Mouse (Mus musculus) forebrain, embryonic 12.5 days (tissue): ENCODE measurements around the gene Astn2. TPM values are rescaled to one million over a fixed set of nuclear protein-coding genes. Genes with fewer than 3 reads are reported as not detected.

ENCODE experiments used
- ATAC-seq: fragments of 200-750 bp; cut with Nextera tagmentation; 2 replicates; pipeline ENCODE4 v1.8.0; 2017; ENCODE audit warnings: moderate TSS enrichment; ENCODE audit not compliant: low FRiP score
- H3K27ac ChIP-seq: fragments of 300-500 bp; sonication (generic); 2 replicates; pipeline ENCODE4 v1.5.1; 2016; ENCODE audit warnings: mild to moderate bottlenecking
- H3K27me3 ChIP-seq: fragments of 300-500 bp; sonication (generic); 2 replicates; pipeline ENCODE4 v1.6.1; 2016; ENCODE audit warnings: mild to moderate bottlenecking
- H3K36me3 ChIP-seq: fragments of 300-500 bp; sonication (generic); replicated peaks from 2 replicates; pipeline ENCODE4 v1.6.1; 2016; ENCODE audit warnings: mild to moderate bottlenecking
- H3K4me1 ChIP-seq: fragments of 300-500 bp; sonication (generic); 2 replicates; pipeline ENCODE4 v1.6.1; 2016
- H3K4me2 ChIP-seq: fragments of 300-500 bp; sonication (generic); 2 replicates; pipeline ENCODE4 v1.6.1; 2016; ENCODE audit warnings: mild to moderate bottlenecking, moderate library complexity
- H3K4me3 ChIP-seq: fragments of 300-500 bp; sonication (generic); replicated peaks from 2 replicates; pipeline ENCODE4 v1.5.1; 2016; ENCODE audit warnings: mild to moderate bottlenecking
- H3K9ac ChIP-seq: fragments of 300-500 bp; sonication (generic); 2 replicates; pipeline ENCODE4 v1.6.1; 2016; ENCODE audit warnings: mild to moderate bottlenecking
- H3K9me3 ChIP-seq: fragments of 300-500 bp; sonication (generic); 2 replicates; pipeline ENCODE4 v1.6.1; 2016
- WGBS: fragments of 180-500 bp; shearing (Covaris S2); methylation state at CpG from one replicate; pipeline ENCODE4 v1.1.7; 2016; 5-methylcytosine and 5-hydroxymethylcytosine counted together
- polyA plus RNA-seq: library from polyadenylated mRNA; unstranded; fragments of >200 nt; fragmentation: Nextera tagmentation; extraction: Ambion mirVana; gene quantifications from 2 replicates; pipeline ENCODE4 v1.2.1, GENCODE M21; 2016

The Astn2 gene
- polyA plus RNA-seq, 1 experiment from 2014 or later: 1.9 TPM

DNA sequence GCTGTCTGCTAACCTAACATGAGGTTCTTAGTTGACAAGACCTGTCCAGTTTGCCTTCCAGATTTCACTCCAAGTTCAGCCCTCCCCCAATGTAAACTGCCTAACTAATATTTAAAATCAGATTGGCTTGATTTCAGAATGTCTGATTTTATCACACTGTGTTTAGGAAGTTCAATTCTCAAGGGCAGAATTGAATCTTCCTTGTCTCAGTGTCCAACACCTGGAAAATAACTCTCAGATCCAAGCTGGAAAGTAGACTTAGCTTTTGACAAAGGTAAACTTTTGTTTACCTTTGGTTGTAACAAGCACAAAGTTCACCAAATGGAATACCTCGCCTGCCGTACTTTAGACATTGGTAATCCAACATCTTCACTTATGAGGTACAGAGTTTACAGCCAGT, 1027.8 kb downstream of the Astn2 start:
- Histone ChIP-seq H3K9ac (no peak overlapping the region), H3K27me3 (no peaks in the 10 kb centered on the region), H3K4me2 (no peak overlapping the region), H3K27ac (no peak overlapping the region), H3K4me3 (no peak overlapping the region), H3K4me1 (no peaks in the 10 kb centered on the region), H3K36me3 (no peaks in the 10 kb centered on the region), H3K9me3 (no peaks in the 10 kb centered on the region)
- no peak for ATAC-seq
- WGBS: 90% methylated on average over 2 of the region's 2 CpGs

DNA sequence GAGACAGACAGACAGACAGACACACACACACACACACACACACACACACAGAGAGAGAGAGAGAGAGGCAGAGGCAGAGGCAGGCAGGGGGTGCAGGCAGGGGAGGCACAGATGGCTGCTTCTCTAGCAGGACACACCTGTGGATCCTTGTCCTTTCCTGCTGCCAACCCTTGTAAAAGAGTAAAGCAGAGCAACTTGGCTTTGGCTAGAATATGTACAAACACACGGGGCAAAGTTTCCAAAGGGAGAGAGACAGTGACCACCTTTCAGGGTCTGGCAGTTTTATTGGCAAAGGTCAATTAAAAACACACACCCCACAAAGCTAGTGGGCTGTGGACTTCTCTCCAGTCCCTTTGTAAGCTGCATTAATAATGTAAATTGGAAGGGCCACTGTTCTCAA, 1030.6 kb downstream of the Astn2 start:
- no peaks in the 10 kb centered on the region for H3K27me3 ChIP-seq

DNA sequence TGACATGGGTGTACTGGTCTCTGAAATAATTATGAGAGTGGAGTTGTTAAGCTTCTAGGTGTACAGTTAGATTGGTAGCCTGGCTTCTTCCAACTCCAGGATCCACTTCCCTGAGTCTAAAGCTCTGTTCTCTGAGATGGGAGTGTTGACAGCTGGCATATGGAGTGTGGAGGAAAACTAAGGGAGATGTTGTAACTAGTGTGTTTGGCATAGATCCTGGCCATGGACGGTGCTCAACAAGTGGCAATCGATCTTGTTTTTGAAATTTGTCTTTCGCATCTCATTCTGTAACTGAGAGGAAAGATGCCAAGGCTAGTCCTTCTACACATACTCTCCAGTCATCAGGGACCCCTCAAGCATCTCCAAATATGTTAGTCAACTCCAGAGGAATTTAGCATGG, 1031.7 kb downstream of the Astn2 start:
- WGBS: 94% methylated on average over 3 of the region's 3 CpGs
- H3K9me3 ChIP-seq: 0 out of 2 replicates have a peak, but pooled peaks cover 5% of the 10 kb centered on the region
- no peaks in the 10 kb centered on the region for H3K4me1 ChIP-seq
- no peak overlapping the region for H3K4me2 ChIP-seq
- ATAC-seq: no peak
- no peaks in the 10 kb centered on the region for H3K27me3 ChIP-seq
- no peak overlapping the region for H3K27ac ChIP-seq
- H3K9ac ChIP-seq: no peak overlapping the region
- no peaks in the 10 kb centered on the region for H3K36me3 ChIP-seq
- no peak overlapping the region for H3K4me3 ChIP-seq

More for the DNA sequence above, 1030.6 kb downstream of the Astn2 start:
- no peak for ATAC-seq
- Histone ChIP-seq H3K4me3 (no peak overlapping the region), H3K4me1 (no peaks in the 10 kb centered on the region), H3K4me2 (no peak overlapping the region), H3K36me3 (no peaks in the 10 kb centered on the region), H3K9me3 (0 out of 2 replicates have a peak, but pooled peaks cover 5% of the 10 kb centered on the region), H3K9ac (no peak overlapping the region), H3K27ac (no peak overlapping the region)
- WGBS: 50% methylated on average over 1 of the region's 1 CpGs

DNA sequence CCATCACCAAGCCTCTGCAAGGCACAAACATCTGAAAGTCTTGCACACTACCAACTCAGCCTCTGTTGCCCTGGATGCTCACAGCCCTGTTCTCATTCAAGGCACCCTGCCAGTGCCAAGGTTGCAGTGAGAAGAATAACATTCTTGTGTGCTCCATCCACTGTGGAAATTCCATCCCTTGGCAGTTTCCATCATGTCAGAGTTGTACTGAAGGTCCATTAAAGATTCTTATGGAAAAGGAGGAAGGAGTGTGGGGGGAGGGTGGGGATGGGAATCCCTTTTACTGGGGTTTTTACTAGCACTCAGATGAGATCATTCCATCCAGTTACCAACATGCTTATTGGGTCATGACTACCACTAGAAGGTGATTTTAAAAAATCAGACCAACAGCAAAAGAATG, 1037.3 kb downstream of the Astn2 start:
- no peaks in the 10 kb centered on the region for H3K27me3 ChIP-seq
- H3K9ac ChIP-seq: no peak overlapping the region
- H3K4me2 ChIP-seq: no peak overlapping the region
- H3K4me1 ChIP-seq: peaks cover 8% of the 10 kb centered on the region; the same call in 1 of the 2 replicates
- no peaks in the 10 kb centered on the region for H3K36me3 ChIP-seq
- H3K9me3 ChIP-seq: 0 out of 2 replicates have a peak, but pooled peaks cover 5% of the 10 kb centered on the region
- H3K27ac ChIP-seq: no peak overlapping the region
- H3K4me3 ChIP-seq: no peak overlapping the region
- no peak for ATAC-seq

DNA sequence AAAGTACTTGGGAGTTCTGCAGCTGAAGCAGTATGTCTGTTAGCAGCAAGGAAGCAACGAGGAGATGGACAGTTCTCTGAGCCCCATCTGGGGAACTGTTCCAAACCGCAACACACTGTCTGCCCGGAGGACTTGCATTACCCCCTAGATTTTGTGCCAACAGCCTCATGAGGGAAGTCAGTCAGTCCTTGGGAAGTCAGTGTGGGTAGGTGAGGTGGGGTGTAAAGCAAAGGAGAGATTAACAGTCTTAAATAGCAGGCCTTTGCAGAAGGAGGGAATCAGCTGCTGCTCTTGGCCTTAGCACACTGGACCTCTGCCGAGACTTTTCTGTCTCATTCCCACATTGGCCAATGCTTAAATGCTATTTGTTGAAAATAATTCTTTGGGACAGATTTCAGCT, 1049.8 kb downstream of the Astn2 start:
- Histone ChIP-seq H3K36me3 (peaks cover 6% of the 10 kb centered on the region; the same call in 1 of the 2 replicates), H3K4me1 (no peaks in the 10 kb centered on the region), H3K27me3 (no peaks in the 10 kb centered on the region), H3K9me3 (no peaks in the 10 kb centered on the region), H3K9ac (no peak overlapping the region), H3K27ac (no peak overlapping the region), H3K4me3 (no peak overlapping the region), H3K4me2 (no peak overlapping the region)
- WGBS: 57% methylated on average over 4 of the region's 4 CpGs
- no peak for ATAC-seq

DNA sequence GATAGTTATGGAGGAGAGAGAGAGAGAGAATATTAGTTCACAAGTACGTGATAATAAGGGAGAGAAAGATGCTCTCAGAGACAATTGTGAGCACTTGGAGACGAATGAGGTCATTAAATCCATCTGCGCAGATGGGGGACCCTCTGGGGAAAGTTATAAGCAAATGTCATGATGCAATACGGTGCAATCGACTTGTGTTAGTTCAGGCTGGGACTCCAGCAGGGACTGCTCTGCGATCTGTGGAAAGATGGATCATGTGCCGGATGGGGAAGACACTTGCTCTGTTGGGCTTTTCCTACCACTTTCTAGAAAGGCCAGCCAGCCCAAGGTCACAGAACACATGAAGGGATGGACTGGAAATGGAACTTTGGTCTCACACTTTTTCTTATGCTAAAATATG, 1053.9 kb downstream of the Astn2 start:
- Histone ChIP-seq H3K27ac (no peak overlapping the region), H3K9ac (no peak overlapping the region), H3K27me3 (no peaks in the 10 kb centered on the region), H3K36me3 (peaks cover 6% of the 10 kb centered on the region; the same call in 1 of the 2 replicates), H3K4me2 (no peak overlapping the region), H3K9me3 (no peaks in the 10 kb centered on the region), H3K4me1 (no peaks in the 10 kb centered on the region), H3K4me3 (no peak overlapping the region)
- 91% methylated on average over 7 of the region's 7 CpGs for WGBS
- ATAC-seq: no peak

DNA sequence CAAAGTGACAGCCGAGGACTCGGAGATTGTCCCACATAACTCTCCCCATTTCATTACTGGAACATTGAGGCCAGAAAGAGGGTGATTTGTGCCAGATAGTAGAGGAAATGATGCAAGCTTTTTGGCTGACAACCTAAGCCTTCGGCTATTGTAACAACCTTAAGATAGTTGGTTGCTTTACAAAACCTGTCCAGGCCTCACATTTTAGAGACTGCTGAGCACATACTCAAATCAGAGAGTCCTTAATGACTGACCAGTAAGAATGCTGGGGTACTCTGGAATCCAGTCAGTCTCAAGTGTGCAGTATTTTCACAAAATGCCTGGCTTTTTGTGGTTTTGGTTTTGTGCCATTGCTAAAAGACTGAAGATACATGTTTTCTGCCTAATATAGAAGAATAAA, 1062.6 kb downstream of the Astn2 start:
- H3K27me3 ChIP-seq: no peaks in the 10 kb centered on the region
- H3K4me3 ChIP-seq: no peak overlapping the region
- H3K27ac ChIP-seq: no peak overlapping the region
- 0 out of 2 replicates have a peak, but pooled peaks cover 2% of the 10 kb centered on the region for H3K36me3 ChIP-seq
- WGBS: 92% methylated on average over 3 of the region's 3 CpGs
- H3K4me1 ChIP-seq: no peaks in the 10 kb centered on the region
- no peak overlapping the region for H3K9ac ChIP-seq
- H3K4me2 ChIP-seq: no peak overlapping the region
- no peaks in the 10 kb centered on the region for H3K9me3 ChIP-seq
- no peak for ATAC-seq

DNA sequence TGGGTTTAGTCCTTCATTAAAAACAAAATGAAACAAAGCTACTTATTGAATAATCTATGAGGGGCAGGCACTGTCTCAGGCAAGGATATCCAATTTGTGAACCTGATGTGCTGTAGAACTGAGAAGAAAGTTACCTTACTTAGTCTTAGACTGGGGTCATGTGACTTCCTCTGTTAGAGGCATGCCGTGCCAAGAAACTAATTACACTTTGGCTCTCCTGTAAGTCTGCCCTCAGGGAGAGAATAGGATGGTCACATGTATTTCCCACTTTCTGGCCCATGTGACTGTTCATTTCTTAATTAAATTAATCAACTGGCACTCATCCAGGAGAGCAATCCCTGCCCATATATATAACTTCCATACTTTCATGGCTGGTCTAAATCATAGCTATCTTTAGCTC, 1070.7 kb downstream of the Astn2 start:
- Histone ChIP-seq H3K4me2 (no peak overlapping the region), H3K9ac (no peak overlapping the region), H3K4me1 (no peaks in the 10 kb centered on the region; the same call in 1 of the 2 replicates), H3K36me3 (no peaks in the 10 kb centered on the region), H3K9me3 (no peaks in the 10 kb centered on the region), H3K27ac (no peak overlapping the region), H3K4me3 (no peak overlapping the region), H3K27me3 (no peaks in the 10 kb centered on the region)
- 61% methylated on average over 1 of the region's 1 CpGs for WGBS
- no peak for ATAC-seq
